Mouse (Mus musculus): ENCODE data around the gene Leng9. TPM values are rescaled to one million over a fixed set of nuclear protein-coding genes. Genes with fewer than 3 reads are reported as not detected.

Gene Leng9
- total and polyA plus RNA-seq, 3 experiments: 1.5 to 1.7 TPM; not detected in 1

DNA sequence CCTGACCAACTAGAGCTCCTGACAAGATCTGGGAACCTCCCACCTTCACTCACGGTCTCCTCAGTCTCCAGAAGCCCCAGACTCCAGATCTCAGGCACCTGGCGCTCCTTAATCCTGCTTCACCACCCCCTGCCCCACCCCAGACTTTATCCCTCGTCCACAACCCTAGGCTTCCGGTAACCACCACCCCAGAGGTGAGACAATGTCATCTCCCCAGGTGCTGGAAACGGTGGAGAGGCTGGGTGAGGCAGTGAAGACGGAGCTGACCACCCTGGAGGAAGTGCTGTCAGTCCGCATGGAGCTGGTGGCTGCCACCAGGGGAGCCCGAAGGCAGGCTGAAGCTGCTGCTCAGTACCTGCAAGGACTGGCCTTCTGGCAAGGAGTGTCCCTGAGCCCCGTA lies 24.9 kb downstream of the Leng9 start:
- Histone ChIP-seq H3K9me3 (replicated peaks; ENCODE audit: insufficient read depth, low read length) (no peaks in the 10 kb centered on the region), H3K4me1 (ENCODE audit: control insufficient read depth in 1 of 2, insufficient read depth in 2 of 2, low read length in 2 of 2) (peaks cover 0 to 6% of the 10 kb centered on the region in 2 experiments; a peak in 1 of 4 replicates), H3K79me2 (ENCODE audit: control insufficient read depth, insufficient read depth, low read length, poor library complexity) (no peaks in the 10 kb centered on the region), H3K27ac (ENCODE audit: control insufficient read depth, low read depth, low read length) (no peak overlapping the region), H3K9ac (ENCODE audit: control insufficient read depth, low read depth, low read length, poor library complexity, severe bottlenecking) (no peak overlapping the region), H3K36me3 (ENCODE audit: control insufficient read depth in 1 of 2, insufficient read depth in 2 of 2, low read length in 2 of 2) (no peaks in the 10 kb centered on the region), H3K27me3 (ENCODE audit: control insufficient read depth in 1 of 2, insufficient read depth in 2 of 2, low read length in 2 of 2) (peaks cover 0 to 1% of the 10 kb centered on the region in 2 experiments; a peak in 1 of 4 replicates), H3K4me3 (ENCODE audit: control insufficient read depth in 1 of 2, insufficient read depth in 1 of 2, low read depth in 2 of 2, low read length in 2 of 2) (no peak overlapping the region)
- TF ChIP-seq JUND (IDR thresholded peaks at IDR 0.05; ENCODE audit: low read depth, low read length) (no peak), GATA1 (IDR thresholded peaks at IDR 0.05; ENCODE audit: low read depth, low read length) (no peak), BHLHE40 (IDR thresholded peaks at IDR 0.05; ENCODE audit: borderline replicate concordance, low read depth, low read length) (no peak), CHD2 (IDR thresholded peaks at IDR 0.05; ENCODE audit: low read length) (no peak), GABPA (IDR thresholded peaks at IDR 0.05; ENCODE audit: low read depth, low read length) (no peak), RAD21 (IDR thresholded peaks at IDR 0.05; ENCODE audit: low read depth, low read length) (no peak), ZC3H11A (IDR thresholded peaks at IDR 0.05; ENCODE audit: low read depth, low read length) (no peak), HCFC1 (IDR thresholded peaks at IDR 0.05; ENCODE audit: low read depth, low read length) (no peak), USF1 (IDR thresholded peaks at IDR 0.05; ENCODE audit: low read depth, low read length) (no peak), EP300 (IDR thresholded peaks at IDR 0.05; ENCODE audit: low read depth in 1 of 2, low read length in 2 of 2) (no peak), MYB (IDR thresholded peaks at IDR 0.05; ENCODE audit: low read depth, low read length) (no peak), E2F4 (IDR thresholded peaks at IDR 0.05; ENCODE audit: borderline replicate concordance, low read depth, low read length) (no peak), CHD1 (IDR thresholded peaks at IDR 0.05; ENCODE audit: low read depth, low read length) (no peak), MYC (IDR thresholded peaks at IDR 0.05; ENCODE audit: low read depth, low read length) (no peak), MEF2A (IDR thresholded peaks at IDR 0.05; ENCODE audit: extremely low read depth, insufficient replicate concordance, low read depth, low read length, poor library complexity, severe bottlenecking) (no peak), ZKSCAN1 (IDR thresholded peaks at IDR 0.05; ENCODE audit: low read depth, low read length) (no peak), USF2 (IDR thresholded peaks at IDR 0.05; ENCODE audit: borderline replicate concordance in 1 of 2, insufficient read depth in 1 of 2, low read depth in 1 of 2, low read length in 2 of 2) (no peak)
- DNase-seq (ENCODE audit: low read depth, low spot score): no peak

DNA sequence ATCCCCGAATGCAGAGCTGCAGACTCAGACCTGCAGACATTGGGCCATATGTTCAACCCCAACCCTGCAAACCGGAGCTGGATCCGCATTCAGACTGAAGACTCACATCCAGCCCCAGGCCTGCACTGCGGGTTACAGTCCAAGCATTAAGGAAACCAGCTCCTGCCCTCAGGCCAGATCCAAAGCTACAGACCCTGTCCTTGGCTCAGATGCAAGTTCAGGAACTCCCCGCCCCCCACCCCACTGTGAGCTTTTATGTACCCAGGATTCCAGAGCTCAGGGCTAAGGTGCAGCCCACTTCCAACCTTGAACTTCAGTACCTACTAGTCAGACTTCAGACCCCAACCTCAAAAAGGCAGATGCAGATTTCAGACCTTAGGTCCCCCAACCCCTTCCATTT lies 25.3 kb downstream of the Leng9 start:
- Histone ChIP-seq H3K4me1 (ENCODE audit: control insufficient read depth in 1 of 2, insufficient read depth in 2 of 2, low read length in 2 of 2) (peaks cover 0 to 6% of the 10 kb centered on the region in 2 experiments; a peak in 1 of 4 replicates), H3K79me2 (ENCODE audit: control insufficient read depth, insufficient read depth, low read length, poor library complexity) (no peaks in the 10 kb centered on the region), H3K9me3 (replicated peaks; ENCODE audit: insufficient read depth, low read length) (no peaks in the 10 kb centered on the region), H3K4me3 (ENCODE audit: control insufficient read depth in 1 of 2, insufficient read depth in 1 of 2, low read depth in 2 of 2, low read length in 2 of 2) (no peak overlapping the region), H3K36me3 (ENCODE audit: control insufficient read depth in 1 of 2, insufficient read depth in 2 of 2, low read length in 2 of 2) (no peaks in the 10 kb centered on the region), H3K9ac (ENCODE audit: control insufficient read depth, low read depth, low read length, poor library complexity, severe bottlenecking) (no peak overlapping the region), H3K27ac (ENCODE audit: control insufficient read depth, low read depth, low read length) (no peak overlapping the region), H3K27me3 (ENCODE audit: control insufficient read depth in 1 of 2, insufficient read depth in 2 of 2, low read length in 2 of 2) (peaks cover 0 to 1% of the 10 kb centered on the region in 2 experiments; a peak in 1 of 4 replicates)
- no peak for DNase-seq (ENCODE audit: low read depth, low spot score)
- TF ChIP-seq TAL1 (IDR thresholded peaks at IDR 0.05; ENCODE audit: low read length) (no peak), BHLHE40 (IDR thresholded peaks at IDR 0.05; ENCODE audit: borderline replicate concordance, low read depth, low read length) (no peak), ETS1 (IDR thresholded peaks at IDR 0.05; ENCODE audit: low read depth, low read length) (no peak), SMC3 (IDR thresholded peaks at IDR 0.05; ENCODE audit: low read depth, low read length) (no peak), MXI1 (IDR thresholded peaks at IDR 0.05; ENCODE audit: low read depth, low read length) (no peak), ZMIZ1 (IDR thresholded peaks at IDR 0.05; ENCODE audit: low read depth, low read length) (no peak), ZNF384 (IDR thresholded peaks at IDR 0.05; ENCODE audit: low read depth, low read length) (no peak), USF1 (IDR thresholded peaks at IDR 0.05; ENCODE audit: low read depth, low read length) (no peak), TCF12 (IDR thresholded peaks at IDR 0.05; ENCODE audit: low read depth, low read length) (no peak), UBTF (IDR thresholded peaks at IDR 0.05; ENCODE audit: borderline replicate concordance, insufficient read depth, low read depth, low read length) (no peak), SIN3A (IDR thresholded peaks at IDR 0.05; ENCODE audit: low read length) (no peak), CHD1 (IDR thresholded peaks at IDR 0.05; ENCODE audit: low read depth, low read length) (no peak), MYB (IDR thresholded peaks at IDR 0.05; ENCODE audit: low read depth, low read length) (no peak), GABPA (IDR thresholded peaks at IDR 0.05; ENCODE audit: low read depth, low read length) (no peak), KAT2A (conservative IDR thresholded peaks at IDR 0.05; ENCODE audit: low read depth, low read length) (no peak), POLR2AphosphoS2 (IDR thresholded peaks at IDR 0.05; ENCODE audit: low read length) (no peak)

Data from MEL (cell line).